Mouse (Mus musculus) left cerebral cortex, postnatal 25 days (tissue): ENCODE measurements around the gene Slc7a3. TPM values are rescaled to one million over a fixed set of nuclear protein-coding genes. Genes with fewer than 3 reads are reported as not detected.
"Not testable (repeated sequence)": the region's sequence is repeated elsewhere in the genome, so short reads cannot be mapped to it uniquely, and the experiment has no call there.

Source experiments
- DNase-seq, 2 experiments: peaks; one replicate each; pipeline ENCODE4 v3.0.0; 2022; ENCODE audit warnings: low spot score in 2 of 2, mixed read lengths in 1 of 2
- intact Hi-C: fragments of 180-260 bp; cut with DNase I; formaldehyde crosslinking; loops from one replicate; pipeline ENCODE4 v1.15.1; 2025
- total RNA-seq, 2 experiments: library from RNA; stranded (reverse); gene quantifications; 2 replicates each; pipeline ENCODE4 v1.2.3; 2021

Gene Slc7a3
- total RNA-seq: 1 to 10 TPM; 6.7 to 7.4 TPM

DNA sequence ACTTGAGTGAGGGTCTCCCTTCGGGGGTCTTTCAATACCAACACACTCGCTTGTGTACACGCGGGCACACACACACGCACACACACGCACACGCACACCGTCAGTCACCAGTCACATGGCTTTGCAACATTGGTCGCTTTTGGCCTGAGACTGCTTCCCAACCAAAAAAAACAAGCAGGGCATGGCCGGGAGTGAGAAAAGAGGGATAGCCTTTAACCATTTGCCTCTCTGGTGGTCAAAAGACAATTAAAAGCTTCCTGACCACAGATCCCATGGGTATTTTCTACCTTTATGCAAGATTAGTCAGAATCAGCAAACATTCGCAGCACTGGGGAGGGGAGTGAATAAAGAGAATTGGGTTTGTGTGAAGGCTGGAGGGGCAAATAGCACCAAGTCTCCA, at the start of gene Slc7a3:
Gene Slc7a3, minus strand, starts transcription at position 101 of the 400 bp plus-strand sequence.
- no peak for DNase-seq
- intact Hi-C loops: no loop called here

DNA sequence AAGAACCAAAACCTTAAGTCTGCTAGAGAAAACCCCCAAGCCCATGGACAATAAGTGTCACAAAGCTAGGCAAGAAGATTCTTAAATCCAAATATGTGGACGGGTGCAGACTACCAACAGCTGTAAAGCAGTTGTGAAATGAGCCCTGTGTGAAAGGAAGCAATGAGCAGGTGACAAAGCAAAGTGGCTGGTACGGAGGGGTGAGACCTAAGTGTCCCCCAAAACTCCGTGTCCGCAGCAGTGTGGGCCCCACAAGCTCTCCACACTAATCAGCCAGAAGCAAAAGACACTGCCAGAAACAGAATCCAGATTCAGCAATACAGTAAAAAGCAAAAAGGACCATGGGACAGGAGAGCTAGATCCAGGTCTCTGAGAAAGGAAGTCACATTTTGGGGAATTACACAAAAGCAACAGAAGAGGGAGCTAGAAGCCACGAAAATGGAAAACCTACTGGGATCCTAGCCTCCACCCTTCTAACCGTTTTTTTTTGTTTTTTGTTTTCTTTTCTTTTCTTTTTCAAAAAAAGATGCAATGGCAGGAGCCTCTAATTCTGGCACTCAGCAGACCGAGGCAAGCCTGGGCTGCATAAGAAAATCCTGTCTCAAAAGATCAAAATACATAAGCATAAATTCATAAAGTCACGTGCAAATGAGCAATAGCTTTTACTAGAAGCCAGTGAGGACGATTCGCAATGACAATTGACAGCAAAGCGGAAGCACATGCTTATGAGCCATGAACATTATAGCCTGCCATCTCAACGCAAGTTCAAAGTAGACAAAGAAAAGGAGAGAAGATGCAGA, 46.4 kb upstream of the Slc7a3 start:
- peak; percentile 13 to 54 for DNase-seq
- intact Hi-C loops: loop anchor here (1.0 to 10.0 kb wide), 3 partner anchors 140 to 293 kb away; partner anchors contain the start of genes Med12, Nono and Zmym3

DNA sequence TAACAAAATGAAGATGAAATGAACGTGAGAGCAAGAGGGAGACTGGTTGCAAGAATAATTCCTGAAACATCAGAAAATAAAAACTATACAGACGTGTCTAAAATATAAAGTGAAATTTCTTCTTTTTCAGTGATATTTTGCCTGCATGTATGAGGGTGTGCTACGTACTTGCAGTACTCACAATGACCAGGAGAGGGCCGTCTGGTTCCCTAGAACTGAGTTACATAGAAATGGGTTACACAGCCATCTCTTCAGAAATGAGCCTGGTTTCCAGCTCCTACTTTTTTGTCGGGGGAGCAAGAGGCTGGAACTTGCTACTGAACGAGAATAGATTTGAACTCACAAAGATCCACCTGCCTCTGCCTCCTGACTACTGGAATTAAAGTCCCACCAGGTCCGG, 45.2 kb upstream of the Slc7a3 start:
- DNase-seq: peak; percentile 70 to 80
- intact Hi-C loops: loop anchor here (5.0 to 10.0 kb wide), 2 partner anchors 141 to 294 kb away; partner anchors contain the start of genes Med12, Nono and Zmym3

DNA sequence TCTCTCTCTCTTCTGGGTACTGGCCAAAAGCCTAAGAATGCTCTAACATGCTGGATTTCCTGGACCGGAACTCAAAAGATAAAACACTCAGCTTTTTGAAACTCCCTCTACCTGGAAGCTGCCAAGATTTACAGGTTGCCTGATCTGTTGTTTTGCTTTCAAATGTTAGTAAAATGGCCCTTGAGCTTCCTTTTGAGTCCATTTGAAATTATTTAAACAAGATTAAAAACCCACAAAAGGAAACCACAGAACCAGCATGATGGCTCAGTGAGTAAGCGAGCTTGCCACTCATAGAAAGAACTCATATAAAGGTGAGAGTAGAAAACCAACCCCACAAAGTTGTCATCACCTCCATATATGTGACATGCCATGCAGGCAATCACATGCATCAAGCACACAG, 42.7 kb upstream of the Slc7a3 start:
- no peak for DNase-seq
- intact Hi-C loops: loop anchor here (10.0 kb wide), 1 partner anchor 384 kb away; no protein-coding TSS in a partner anchor

DNA sequence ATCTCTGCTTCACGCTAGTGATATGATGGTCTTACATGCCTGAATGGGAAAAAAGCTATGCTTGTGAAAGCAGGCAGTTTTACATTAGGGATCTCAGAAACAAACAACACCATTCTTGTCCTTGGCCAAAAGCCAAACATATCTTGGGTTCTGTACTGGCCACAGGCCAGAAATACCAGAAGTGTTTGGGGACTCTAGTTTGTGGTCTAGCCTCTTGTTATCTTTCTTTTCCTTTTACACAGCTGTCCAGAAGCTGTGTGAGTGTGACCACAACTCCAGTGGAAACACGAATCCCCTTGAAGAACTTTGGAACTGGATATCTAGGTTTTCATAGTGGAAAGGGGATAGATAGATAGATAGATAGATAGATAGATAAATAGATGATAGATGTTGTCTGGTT, 41.2 kb upstream of the Slc7a3 start:
- intact Hi-C loops: loop anchor here (10.0 kb wide), 1 partner anchor 382 kb away; no protein-coding TSS in a partner anchor
- no peak for DNase-seq

DNA sequence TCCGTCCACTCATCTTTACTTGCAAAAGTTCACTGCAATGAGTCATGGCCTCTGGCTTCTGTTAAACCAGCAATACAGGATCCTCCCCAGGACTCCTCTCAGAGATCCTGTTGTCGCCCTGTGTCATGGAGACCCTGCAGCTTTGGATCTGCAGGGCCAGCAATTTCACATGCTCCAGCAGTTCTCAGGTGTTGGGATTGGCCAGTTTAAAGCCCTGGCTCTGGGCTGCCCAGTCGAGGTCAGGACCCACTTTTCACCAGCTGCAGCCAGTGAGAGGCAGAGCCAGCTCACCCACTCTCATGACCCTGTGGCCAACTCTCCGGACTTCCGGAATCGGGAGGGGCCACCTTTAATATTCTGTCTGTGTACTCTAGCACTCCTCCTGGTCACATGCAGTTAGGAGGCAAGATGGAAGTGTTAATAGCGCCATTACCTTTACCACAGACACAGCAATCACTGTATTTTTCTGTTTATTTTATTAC, 40.7 kb upstream of the Slc7a3 start:
- intact Hi-C loops: loop anchor here (10.0 kb wide), 1 partner anchor 382 kb away; no protein-coding TSS in a partner anchor
- no peak for DNase-seq

DNA sequence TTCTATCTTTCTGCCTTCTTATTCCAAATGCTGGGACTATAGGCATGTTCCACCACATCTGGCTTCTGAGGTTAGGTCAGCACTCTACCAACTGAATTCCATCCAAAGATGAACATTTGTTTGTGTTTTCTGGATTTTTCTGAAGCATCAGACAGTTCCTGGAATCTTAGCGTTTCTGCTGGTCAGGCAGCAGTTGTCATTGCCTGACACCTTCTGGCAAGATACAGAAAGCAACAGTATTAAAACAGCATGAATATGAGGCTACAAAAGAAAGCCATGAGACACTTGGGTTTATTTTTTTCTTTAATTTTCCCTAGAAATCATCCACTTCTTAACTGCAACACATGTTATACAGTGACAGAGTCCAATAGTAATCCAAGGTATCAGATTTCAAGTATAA, 34.7 kb upstream of the Slc7a3 start:
- intact Hi-C loops: loop anchor here (10.0 kb wide), 1 partner anchor 376 kb away; no protein-coding TSS in a partner anchor
- no peak for DNase-seq

DNA sequence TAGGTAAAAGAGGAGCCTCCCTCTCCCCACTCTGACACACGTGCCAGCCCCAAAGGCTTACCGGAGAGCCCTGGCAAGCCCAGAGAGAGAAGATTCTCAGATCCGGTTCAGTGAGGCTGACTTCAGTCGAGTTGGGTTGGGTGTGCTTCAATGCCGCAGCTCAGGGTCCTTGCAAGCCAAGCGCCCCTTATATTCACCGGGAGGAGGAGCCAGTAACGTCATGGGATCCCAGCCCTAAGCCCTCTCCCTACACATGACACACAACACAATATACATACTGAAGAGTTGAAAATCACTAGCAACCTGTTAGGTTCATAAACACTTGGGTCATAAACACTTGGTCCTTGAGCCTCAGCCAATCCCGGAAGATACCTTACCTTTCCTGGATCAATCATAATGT, 609 bp downstream of the Slc7a3 start:
- intact Hi-C loops, DNase-seq: not testable (repeated sequence)

DNA sequence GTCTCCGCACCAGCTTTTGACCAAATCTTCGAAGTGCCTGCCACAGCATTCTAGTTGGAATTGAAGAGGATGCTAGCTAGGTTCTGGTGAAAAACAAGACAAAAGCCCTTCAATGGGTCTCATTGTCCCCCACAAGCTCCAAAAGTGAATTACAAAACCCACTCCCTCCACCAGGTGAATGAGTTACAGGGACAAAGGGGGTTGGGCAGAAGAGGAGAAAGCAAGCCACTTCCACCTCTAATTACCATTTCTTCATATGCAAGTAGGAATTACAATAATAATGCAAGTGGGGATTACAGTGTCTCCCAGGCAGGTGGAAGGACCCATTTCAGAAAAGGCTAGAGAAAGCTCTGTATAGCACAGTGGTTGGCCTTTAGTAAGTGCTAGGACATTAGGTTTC, 1.6 kb downstream of the Slc7a3 start:
- intact Hi-C loops: no loop called here
- DNase-seq: no peak

DNA sequence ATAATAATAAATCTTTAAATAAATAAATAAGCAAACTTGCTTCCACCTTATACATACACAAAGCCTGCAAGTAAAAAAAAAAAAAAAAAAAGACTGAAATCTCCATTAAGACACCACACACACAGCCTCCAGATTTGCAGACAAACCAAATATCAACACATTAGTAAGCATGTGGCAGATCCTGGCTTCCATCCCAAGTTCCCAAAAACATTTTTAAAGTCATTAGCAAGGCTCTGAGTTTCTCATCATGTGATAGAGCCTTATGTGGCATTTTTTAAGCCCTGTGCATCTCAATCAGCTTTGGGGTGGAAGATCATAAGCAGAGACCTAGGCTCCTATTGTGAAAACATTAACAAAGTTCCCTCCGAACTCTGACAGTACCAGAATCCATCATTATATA, 20.6 kb downstream of the Slc7a3 start:
- intact Hi-C loops: no loop called here
- DNase-seq: no peak

DNA sequence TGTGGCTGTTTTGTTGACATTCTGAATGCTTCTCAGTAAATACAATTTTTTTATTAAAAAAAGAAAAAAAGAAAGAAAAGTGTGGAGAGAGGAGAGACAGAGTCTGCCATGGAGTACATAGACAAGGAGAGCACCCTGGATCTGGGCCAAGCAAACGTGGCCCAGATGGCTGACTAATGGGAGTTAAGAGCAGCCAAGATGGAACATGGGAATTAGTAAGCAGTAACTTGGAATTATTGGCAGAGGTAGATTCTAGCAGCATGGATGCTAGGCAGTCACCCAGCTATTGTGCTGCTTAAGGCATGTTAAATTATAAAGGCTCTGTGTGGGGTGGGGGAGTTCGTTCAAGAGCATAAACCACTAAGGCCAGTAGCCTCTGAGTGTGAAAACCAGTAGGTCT, 22.3 kb downstream of the Slc7a3 start:
- intact Hi-C loops: no loop called here
- no peak for DNase-seq

DNA sequence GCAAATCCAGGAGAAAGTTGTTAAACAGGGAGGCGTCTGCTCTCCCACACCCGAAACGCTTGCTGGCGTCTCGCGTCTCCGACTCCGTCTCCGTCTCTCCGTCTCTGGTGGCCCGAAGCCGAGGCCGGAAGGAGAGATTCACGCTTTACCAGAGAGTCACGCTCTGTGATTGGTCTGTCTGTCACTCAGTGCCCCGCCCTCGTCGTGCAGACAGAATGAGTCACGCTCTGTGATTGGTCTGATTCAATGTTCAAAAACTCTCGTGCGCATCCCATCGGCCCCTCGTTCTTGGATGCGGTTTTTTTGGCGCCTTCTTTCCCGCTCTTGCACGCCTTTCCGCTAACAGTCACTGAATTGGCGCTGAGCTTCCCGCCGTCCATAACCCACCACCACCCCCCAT, 26.3 kb downstream of the Slc7a3 start, which contains the start of gene Tex11:
Gene Tex11, minus strand, starts transcription at position 127 of the 400 bp plus-strand sequence.
- DNase-seq: no peak
- intact Hi-C loops: no loop called here

Other genes with a start within 250 kb of the Slc7a3 start
- gene Tex11, start 26.4 kb downstream of the Slc7a3 start, total RNA-seq: under 1 TPM in 1 of 2 experiments, not detected in 1; 0.18 TPM
- gene Snx12, start 136.5 kb upstream of the Slc7a3 start, total RNA-seq: 10 to 100 TPM; 69.4 to 75.2 TPM
- gene Foxo4, start 168.5 kb upstream of the Slc7a3 start, total RNA-seq: 10 to 100 TPM; 15.4 to 18.1 TPM
- gene Gm614, start 178.0 kb upstream of the Slc7a3 start, total RNA-seq: not detected
- gene Il2rg, start 182.2 kb upstream of the Slc7a3 start, total RNA-seq: 1 to 10 TPM; 1.5 to 1.6 TPM
- gene Gm20489, start 183.0 kb upstream of the Slc7a3 start, total RNA-seq: not detected
- gene Med12, start 188.0 kb upstream of the Slc7a3 start, total RNA-seq: 10 to 100 TPM; 18.4 to 22.7 TPM
- gene Nlgn3, start 213.1 kb upstream of the Slc7a3 start, total RNA-seq: 100 to 1,000 TPM; 174 to 180 TPM